Mouse (Mus musculus): ENCODE data around the gene Zp3. TPM values are rescaled to one million over a fixed set of nuclear protein-coding genes. Genes with fewer than 3 reads are reported as not detected.
A peak's percentile ranks its signal among the peaks of the same experiment; 100 is the strongest.

The Zp3 gene
- total RNA-seq, 2 experiments from 2014 or later = not detected

DNA sequence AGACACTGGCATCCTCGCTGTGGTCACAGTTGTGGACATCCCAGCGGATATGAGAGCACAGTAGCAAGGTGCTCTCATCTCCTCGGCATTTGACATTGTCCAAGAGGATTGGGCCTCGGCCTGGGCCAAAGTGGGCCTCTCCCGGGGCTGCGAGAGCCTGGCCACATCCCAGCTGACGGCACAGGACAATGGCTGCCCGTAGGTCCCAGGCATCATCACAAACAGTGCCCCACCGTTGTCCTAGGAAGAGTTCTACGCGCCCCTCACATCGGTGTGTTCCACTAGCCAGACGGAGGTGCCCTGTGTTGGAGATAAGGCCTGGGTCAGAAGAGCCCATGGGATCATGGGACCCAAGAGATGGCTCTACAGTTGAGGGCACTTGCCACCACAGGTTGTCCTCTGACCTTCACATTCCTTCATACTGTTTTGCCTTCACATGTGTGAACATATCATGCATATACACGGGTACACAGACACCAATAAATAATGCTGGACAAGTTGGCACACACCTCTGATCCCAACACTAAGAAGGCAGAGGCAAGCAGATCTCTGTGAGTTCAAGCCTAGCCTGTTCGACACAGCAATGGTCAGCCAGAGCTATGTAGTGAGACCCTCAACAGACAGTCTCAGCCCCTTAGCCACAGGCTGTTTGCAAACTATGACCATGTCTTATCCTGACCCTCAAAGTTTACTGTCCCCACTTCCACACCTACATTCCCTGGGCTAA, 18.8 kb upstream of the Zp3 start:
- no peak for DNase-seq (ENCODE audit: low spot score in 2 of 2)

DNA sequence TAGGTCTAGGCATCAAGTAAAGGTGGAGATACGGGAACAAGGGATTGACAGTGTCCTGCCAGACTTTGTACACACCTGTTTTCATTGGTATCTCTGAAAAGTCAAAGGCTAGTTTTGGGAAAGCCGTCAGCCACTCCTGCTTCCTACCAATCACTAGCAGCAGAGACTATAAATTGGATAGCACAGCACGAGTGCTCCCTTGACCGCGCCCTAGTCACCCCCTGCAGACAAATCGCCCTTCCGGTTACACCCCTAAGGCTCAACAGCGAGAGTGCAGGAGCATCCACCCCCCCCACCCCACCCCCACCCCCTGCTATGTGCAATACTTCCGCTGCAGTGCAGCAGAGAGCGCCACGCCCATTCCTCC, 17.8 kb upstream of the Zp3 start:
- DNase-seq (ENCODE audit: low spot score in 2 of 2) = no peak

- peak; percentile 97 to 98 for DNase-seq (ENCODE audit: low spot score in 2 of 2)
Measured at GRCm38 (mm10) chr5:135962492-135963279, 17.2 kb upstream of the Zp3 start.

DNA sequence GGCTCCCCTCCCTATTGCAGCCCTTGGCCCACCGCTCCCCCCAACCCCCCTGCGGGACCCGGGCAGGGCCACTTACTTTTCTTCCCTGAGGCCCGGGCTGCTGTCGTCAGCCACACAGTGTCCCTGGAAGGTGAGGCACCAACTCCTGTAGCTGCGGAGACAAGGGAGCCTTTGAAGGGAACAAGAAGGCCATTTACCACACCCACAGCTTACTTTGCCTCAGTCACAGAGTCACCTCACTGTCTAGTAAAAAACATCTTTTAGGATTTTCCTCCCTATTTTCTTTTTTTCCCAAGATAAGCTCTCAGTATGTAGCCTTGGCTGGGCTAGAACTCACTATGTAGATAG, 16.6 kb upstream of the Zp3 start:
- no peak for DNase-seq (ENCODE audit: low spot score in 2 of 2)

GRCm38 (mm10) chr5:135965501-135965930, 14.4 kb upstream of the Zp3 start:
- DNase-seq (ENCODE audit: low spot score in 2 of 2) = no peak

GRCm38 (mm10) chr5:135966866-135967265, 13.0 kb upstream of the Zp3 start:
- DNase-seq (ENCODE audit: low spot score in 2 of 2) = no peak

- peak in 1 of 2 experiments; percentile 52 for DNase-seq (ENCODE audit: low spot score in 2 of 2)
Measured at GRCm38 (mm10) chr5:135968781-135969180, 11.1 kb upstream of the Zp3 start.

DNA sequence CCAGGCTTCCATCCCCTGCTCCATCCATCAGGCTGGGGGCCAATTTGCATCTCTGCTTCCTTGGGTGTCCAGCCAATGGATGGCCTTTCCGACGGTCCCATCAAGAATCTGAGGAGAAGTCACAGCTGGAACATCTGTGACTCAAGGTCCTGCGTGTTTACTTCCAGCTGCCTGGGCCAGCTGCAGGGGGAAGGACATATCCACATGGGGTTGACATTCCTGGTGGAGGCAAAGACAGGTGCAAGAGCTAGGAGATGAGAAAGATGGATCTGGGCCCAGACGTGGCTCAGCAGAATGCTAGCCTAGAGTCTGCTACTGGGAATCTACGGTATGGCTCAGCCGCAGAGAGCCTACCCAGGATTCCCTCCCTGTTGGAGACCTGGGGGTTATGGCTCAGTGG, 9.7 kb upstream of the Zp3 start:
- DNase-seq (ENCODE audit: low spot score in 2 of 2) = no peak

DNA sequence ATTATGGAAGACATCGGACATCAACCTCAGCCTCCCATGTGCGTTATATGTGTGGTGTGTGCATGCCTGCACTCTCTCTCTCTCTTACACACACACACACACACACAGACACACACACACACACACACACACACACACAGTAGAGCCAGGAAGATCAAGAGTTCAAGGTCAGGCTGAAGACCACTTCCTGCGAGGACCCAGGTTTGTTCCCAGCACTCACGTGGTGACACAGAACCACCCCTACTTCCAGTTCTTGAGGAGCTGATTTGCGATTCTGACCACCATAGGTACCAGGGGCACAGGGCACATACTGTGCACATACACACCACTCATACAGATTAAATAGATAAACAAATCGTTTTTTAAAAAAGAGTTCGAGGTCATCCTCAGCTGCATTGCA, 8.0 kb upstream of the Zp3 start:
- DNase-seq (ENCODE audit: low spot score in 2 of 2) = no peak

DNA sequence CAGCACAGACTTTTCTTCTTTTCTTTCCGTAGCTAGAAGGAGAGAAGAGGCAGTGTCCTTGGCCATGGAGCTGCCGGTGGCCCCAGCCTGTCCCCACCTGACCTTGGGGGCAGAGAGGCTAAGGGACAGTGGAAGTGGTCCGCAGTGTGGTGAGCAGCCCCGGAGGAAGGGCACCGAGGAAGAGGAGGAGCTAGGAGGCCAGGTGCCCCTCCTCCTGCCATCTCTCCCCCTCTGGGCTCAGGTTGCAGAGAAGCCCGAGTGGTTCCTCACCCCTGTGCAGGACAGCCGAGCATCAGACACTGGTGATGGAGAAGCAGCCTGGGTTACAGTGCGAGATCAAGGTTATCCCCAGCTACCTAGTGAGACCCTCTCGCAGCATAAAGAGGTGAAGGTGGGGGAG, 5.5 kb upstream of the Zp3 start, which contains the start of gene Ssc4d:
TSS of gene Ssc4d (minus strand) at position 167 of the 400 bp plus-strand sequence.
- no peak for DNase-seq (ENCODE audit: low spot score in 2 of 2)

GRCm38 (mm10) chr5:135975893-135976668, 3.8 kb upstream of the Zp3 start:
- peak in 1 of 2 experiments; percentile 58 for DNase-seq (ENCODE audit: low spot score in 2 of 2)

DNA sequence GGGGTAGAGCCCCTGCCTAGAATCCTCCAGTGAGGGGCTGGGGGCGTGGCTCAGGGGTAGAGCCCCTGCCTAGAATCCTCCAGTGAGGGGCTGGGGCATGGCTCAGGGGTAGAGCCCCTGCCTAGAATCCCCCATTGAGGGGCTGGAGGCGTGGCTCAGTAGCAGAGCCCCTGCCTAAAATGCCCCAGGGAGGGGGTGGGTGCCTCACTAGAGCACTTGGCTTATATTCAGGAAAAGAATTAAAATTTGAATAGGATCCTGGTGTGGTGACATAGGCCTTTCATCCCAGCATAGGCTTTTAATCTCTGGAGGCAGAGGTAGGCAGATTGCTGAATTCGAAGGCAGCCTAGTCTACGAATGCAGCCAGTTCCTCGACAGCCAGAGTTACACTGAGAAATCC, 518 bp upstream of the Zp3 start:
- DNase-seq (ENCODE audit: low spot score in 2 of 2) = no peak

GRCm38 (mm10) chr5:135982398-135982797, 2.5 kb downstream of the Zp3 start:
- DNase-seq (ENCODE audit: low spot score in 2 of 2) = peak in 1 of 2 experiments; percentile 51

DNA sequence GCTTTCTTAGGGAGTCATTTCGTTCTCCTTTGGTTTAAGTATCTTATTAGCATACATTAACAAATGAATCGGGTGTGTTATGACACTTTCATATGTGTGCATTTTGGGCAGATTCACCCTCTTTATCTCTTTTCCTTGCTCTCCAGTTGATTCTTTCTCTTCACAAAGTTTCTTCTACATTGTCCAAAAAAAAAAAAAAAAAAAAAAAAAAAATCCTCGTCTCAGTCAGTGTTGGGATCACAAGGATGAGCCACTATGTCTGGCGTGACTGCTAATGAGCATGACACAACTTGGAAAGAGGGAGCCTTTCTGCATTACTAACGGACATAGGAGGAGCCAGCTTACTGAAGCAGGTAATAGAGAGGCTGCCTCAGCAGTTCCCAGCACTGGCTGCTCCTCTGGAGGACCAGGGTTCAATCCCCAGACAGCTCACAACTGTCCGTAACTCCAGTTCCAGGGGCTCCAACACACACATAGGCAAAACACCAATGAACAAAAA, 4.7 kb downstream of the Zp3 start:
- DNase-seq (ENCODE audit: low spot score in 2 of 2) = no peak

GRCm38 (mm10) chr5:135987248-135987647, 7.3 kb downstream of the Zp3 start:
- DNase-seq (ENCODE audit: low spot score in 2 of 2) = peak in 1 of 2 experiments; percentile 53

DNA sequence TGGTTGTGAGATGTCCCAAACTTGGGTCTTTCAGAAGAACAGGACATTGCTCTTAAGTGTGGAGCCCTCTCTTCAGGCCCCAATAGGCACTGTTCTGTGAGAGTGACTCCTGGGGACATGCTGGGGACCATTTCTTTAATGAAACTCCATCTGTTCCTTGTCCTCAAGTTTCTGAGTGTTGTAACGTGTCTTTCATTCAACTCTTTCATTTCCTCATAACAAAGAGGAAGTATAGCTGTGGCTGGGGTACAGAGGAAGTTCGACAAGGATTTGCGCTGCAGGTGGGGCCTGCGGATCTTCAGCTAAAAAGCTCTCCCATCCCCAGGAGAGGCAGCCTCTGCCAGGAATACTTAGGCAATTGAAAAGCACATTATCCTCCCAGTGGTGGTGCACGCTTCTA, 10.7 kb downstream of the Zp3 start:
- DNase-seq (ENCODE audit: low spot score in 2 of 2) = no peak

DNA sequence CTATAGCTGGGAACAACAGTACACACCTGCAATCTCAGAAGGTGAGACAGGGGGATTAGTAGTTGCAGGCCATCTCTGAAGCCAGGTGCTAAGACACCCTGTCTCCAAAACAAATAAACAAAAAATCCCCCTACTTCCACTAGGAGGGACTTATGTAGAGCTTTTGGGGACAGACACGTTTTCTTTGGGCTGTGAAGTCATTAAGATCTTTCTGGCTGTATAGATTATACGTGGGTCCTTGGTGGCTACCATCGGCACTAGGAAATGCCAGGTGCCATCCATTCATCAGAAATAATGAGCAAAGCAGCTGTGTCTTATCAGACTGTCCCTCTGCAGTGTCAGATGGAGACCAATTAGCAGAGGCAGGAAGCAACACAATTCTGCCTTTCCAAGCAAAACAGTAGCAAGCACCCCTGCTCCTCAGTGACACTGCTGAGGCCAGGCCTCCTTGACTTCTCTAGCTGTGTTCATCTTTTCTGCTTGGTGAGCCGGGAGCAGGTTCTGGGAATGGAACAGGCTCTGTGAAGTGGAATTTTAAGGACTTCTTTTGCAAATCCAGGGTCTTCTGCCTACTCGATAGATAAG, 13.6 kb downstream of the Zp3 start:
- no peak for DNase-seq (ENCODE audit: low spot score in 2 of 2)

DNA sequence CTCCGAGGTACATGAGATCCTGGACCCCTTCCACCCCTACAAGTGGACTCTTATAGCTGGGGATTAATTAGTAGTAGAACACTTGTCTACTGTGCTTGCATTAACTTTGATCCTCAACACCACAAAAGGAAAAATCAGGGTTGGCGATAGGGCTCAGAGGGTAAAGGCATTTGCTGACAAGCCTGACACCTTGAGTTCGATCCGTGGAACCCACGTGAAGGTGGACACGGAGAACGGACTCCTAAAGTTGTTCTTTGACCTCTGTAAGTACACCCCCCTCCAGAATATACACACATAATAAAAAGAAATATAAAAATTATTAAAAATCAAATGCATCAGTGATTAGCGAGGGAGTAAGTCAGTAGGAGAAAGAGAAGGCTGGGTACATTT, 14.4 kb downstream of the Zp3 start:
- DNase-seq (ENCODE audit: low spot score in 2 of 2) = peak in 1 of 2 experiments; percentile 20

GRCm38 (mm10) chr5:135994725-135995687, 15.1 kb downstream of the Zp3 start, which contains the start of gene Dtx2:
Dtx2 (plus strand) TSS chr5:135994800.
- peak; percentile 86 to 95 for DNase-seq (ENCODE audit: low spot score in 2 of 2)

DNA sequence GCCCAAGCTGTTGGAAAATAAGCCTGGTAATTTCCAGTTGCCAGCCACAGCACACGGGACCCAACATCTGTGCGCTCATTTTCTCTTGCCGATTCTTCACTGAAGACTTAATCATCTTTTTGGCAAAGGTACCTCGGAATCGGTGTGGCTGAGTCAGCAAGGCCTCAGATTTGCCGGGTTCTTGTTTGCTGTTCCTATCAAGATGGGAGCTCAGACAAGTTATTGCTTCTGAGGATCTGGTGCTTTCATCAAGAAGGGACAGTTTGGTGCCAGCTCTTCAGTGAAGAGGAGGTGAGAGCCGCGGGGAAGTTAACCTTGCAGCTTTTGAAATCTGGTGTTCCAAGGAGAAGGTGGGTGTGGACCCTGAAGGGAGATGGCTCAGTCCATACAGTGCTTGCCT, 16.3 kb downstream of the Zp3 start:
- DNase-seq (ENCODE audit: low spot score in 2 of 2) = no peak
